Mouse (Mus musculus): ENCODE data around the gene Pole2. TPM values are rescaled to one million over a fixed set of nuclear protein-coding genes. Genes with fewer than 3 reads are reported as not detected.

Gene Pole2
- polyA plus RNA-seq, 1 experiment, result 2.9 TPM

DNA sequence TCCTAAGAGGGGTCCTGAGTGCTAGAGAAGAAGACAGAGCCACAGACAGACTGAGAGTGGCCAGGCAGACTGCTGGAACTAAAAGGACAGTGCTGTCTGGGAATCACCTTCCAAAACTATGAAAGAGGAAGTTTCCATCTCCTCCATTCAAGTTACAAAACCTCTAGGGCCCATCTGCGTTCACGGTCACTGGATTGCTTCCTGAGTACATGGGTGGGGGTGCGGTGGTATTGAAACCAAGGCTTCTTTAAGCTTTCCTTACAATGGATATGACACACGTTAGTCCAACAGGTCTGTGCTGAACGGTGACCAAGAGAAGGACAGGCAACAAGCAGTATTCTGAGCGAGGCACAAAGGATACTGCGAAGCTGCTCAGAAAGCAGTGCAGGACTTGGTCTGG is 13.6 kb downstream of the Pole2 start:
- no peaks in the 10 kb centered on the region for H3K9me3 ChIP-seq (ENCODE audit: control insufficient read depth, low read length)
- H3K4me1 ChIP-seq (ENCODE audit: control insufficient read depth), result no peaks in the 10 kb centered on the region
- no peak for TF ChIP-seq GATA1 (IDR thresholded peaks at IDR 0.05; ENCODE audit: low read length)
- no peak for TF ChIP-seq TAL1 (IDR thresholded peaks at IDR 0.05; ENCODE audit: low read length)
- H3K27me3 ChIP-seq (ENCODE audit: control insufficient read depth), result no peaks in the 10 kb centered on the region
- peaks cover 97% of the 10 kb centered on the region for H3K36me3 ChIP-seq (ENCODE audit: control insufficient read depth)
- no peak overlapping the region for H3K4me3 ChIP-seq (replicated peaks)

DNA sequence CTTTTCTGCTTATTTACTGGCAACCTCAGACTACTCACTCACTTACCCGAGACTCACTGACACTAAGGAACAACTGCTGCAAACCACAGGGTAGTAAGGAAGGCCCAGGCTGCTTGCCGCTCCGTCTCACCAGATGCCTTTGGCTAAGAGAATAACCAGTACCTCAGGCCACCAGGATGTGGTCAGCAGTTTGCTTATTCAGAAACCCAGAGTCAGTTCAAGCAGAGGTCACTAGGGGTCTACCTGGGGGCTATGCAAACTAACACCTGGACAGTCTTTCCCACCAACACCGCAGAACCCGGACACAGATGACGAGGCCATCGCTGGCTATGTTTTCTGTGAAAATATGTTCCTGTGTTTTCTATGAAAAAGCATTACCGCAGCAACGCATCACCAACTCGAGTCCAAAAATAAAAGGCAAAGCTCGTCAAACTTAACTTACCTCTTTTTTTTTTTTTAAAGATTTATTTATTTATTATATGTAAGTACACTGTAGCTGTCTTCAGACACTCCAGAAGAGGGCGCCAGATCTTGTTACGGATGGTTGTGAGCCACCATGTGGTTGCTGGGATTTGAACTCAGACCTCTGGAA is 14.7 kb downstream of the Pole2 start:
- H3K9me3 ChIP-seq (ENCODE audit: control insufficient read depth, low read length), result no peaks in the 10 kb centered on the region
- H3K4me3 ChIP-seq (replicated peaks), result no peak overlapping the region
- no peaks in the 10 kb centered on the region for H3K4me1 ChIP-seq (ENCODE audit: control insufficient read depth)
- no peaks in the 10 kb centered on the region for H3K27me3 ChIP-seq (ENCODE audit: control insufficient read depth)
- peaks cover 95% of the 10 kb centered on the region for H3K36me3 ChIP-seq (ENCODE audit: control insufficient read depth)
- TF ChIP-seq GATA1 (IDR thresholded peaks at IDR 0.05; ENCODE audit: low read length) (no peak), TAL1 (IDR thresholded peaks at IDR 0.05; ENCODE audit: low read length) (no peak)

- TF ChIP-seq TAL1 (IDR thresholded peaks at IDR 0.05; ENCODE audit: low read length) (no peak), GATA1 (IDR thresholded peaks at IDR 0.05; ENCODE audit: low read length) (no peak)
- Histone ChIP-seq H3K9me3 (ENCODE audit: control insufficient read depth, low read length) (no peaks in the 10 kb centered on the region), H3K27me3 (ENCODE audit: control insufficient read depth) (no peaks in the 10 kb centered on the region), H3K4me1 (ENCODE audit: control insufficient read depth) (no peaks in the 10 kb centered on the region), H3K4me3 (replicated peaks) (no peak overlapping the region), H3K36me3 (ENCODE audit: control insufficient read depth) (peaks cover 96% of the 10 kb centered on the region)
These were observed 16.9 kb downstream of the Pole2 start for GRCm38 (mm10) chr12:69211057-69211456.

- Histone ChIP-seq H3K4me3 (replicated peaks) (no peak overlapping the region), H3K27me3 (ENCODE audit: control insufficient read depth) (no peaks in the 10 kb centered on the region), H3K36me3 (ENCODE audit: control insufficient read depth) (peaks cover 96% of the 10 kb centered on the region), H3K4me1 (ENCODE audit: control insufficient read depth) (no peaks in the 10 kb centered on the region), H3K9me3 (ENCODE audit: control insufficient read depth, low read length) (no peaks in the 10 kb centered on the region)
- no peak for TF ChIP-seq TAL1 (IDR thresholded peaks at IDR 0.05; ENCODE audit: low read length)
- TF ChIP-seq GATA1 (IDR thresholded peaks at IDR 0.05; ENCODE audit: low read length), result no peak
These were observed 17.7 kb downstream of the Pole2 start for GRCm38 (mm10) chr12:69210056-69210979.

DNA sequence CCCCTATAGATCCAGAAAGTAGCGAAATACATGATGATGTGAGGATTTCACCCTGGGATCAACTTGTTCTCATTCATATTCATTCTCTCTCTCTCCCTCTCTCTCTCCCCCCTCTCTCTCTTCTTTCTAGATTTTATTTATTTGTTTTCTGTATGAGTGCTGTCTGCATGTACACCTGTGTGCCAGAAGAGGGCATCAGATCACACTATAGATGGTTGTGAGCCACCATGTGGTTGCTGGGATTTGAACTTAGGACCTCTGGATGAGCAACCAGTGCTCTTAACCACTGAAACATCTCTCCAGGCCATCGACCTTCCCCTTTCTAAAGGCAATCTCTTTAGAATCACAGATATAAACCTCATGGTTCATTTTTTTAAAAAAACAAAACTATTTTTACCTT is 19.5 kb downstream of the Pole2 start:
- TF ChIP-seq TAL1 (IDR thresholded peaks at IDR 0.05; ENCODE audit: low read length) (no peak), GATA1 (IDR thresholded peaks at IDR 0.05; ENCODE audit: low read length) (no peak)
- Histone ChIP-seq H3K4me3 (replicated peaks) (no peak overlapping the region), H3K9me3 (ENCODE audit: control insufficient read depth, low read length) (no peaks in the 10 kb centered on the region), H3K36me3 (ENCODE audit: control insufficient read depth) (peaks cover 89% of the 10 kb centered on the region), H3K27me3 (ENCODE audit: control insufficient read depth) (no peaks in the 10 kb centered on the region), H3K4me1 (ENCODE audit: control insufficient read depth) (no peaks in the 10 kb centered on the region)

- peaks cover 90% of the 10 kb centered on the region for H3K36me3 ChIP-seq (ENCODE audit: control insufficient read depth)
These were observed 20.1 kb downstream of the Pole2 start for GRCm38 (mm10) chr12:69207926-69208325.

GRCm38 (mm10) chr12:69207396-69207795 is 20.6 kb downstream of the Pole2 start:
- H3K36me3 ChIP-seq (ENCODE audit: control insufficient read depth), result peaks cover 91% of the 10 kb centered on the region
- no peak overlapping the region for H3K4me3 ChIP-seq (replicated peaks)
- H3K4me1 ChIP-seq (ENCODE audit: control insufficient read depth), result no peaks in the 10 kb centered on the region
- H3K27me3 ChIP-seq (ENCODE audit: control insufficient read depth), result no peaks in the 10 kb centered on the region
- no peaks in the 10 kb centered on the region for H3K9me3 ChIP-seq (ENCODE audit: control insufficient read depth, low read length)
- TF ChIP-seq GATA1 (IDR thresholded peaks at IDR 0.05; ENCODE audit: low read length) (no peak), TAL1 (IDR thresholded peaks at IDR 0.05; ENCODE audit: low read length) (no peak)

More at GRCm38 (mm10) chr12:69207926-69208325, 20.1 kb downstream of the Pole2 start:
- H3K4me3 ChIP-seq (replicated peaks), result no peak overlapping the region
- TF ChIP-seq GATA1 (IDR thresholded peaks at IDR 0.05; ENCODE audit: low read length) (no peak), TAL1 (IDR thresholded peaks at IDR 0.05; ENCODE audit: low read length) (no peak)
- no peaks in the 10 kb centered on the region for H3K27me3 ChIP-seq (ENCODE audit: control insufficient read depth)
- no peaks in the 10 kb centered on the region for H3K9me3 ChIP-seq (ENCODE audit: control insufficient read depth, low read length)
- H3K4me1 ChIP-seq (ENCODE audit: control insufficient read depth), result no peaks in the 10 kb centered on the region

- Histone ChIP-seq H3K9me3 (ENCODE audit: control insufficient read depth, low read length) (no peaks in the 10 kb centered on the region), H3K4me1 (ENCODE audit: control insufficient read depth) (peaks cover 5% of the 10 kb centered on the region), H3K4me3 (replicated peaks) (no peak within 1 kb of the TSS), H3K36me3 (ENCODE audit: control insufficient read depth) (peaks cover 89% of the 10 kb centered on the region), H3K27me3 (ENCODE audit: control insufficient read depth) (no peaks in the 10 kb centered on the region)
- no peak for TF ChIP-seq GATA1 (IDR thresholded peaks at IDR 0.05; ENCODE audit: low read length)
- TF ChIP-seq TAL1 (IDR thresholded peaks at IDR 0.05; ENCODE audit: low read length), result no peak
These were observed 23.8 kb downstream of the Pole2 start, which contains the start of gene Gm49384 for GRCm38 (mm10) chr12:69204052-69204833. Gm49384 (minus strand) TSS chr12:69204267.

DNA sequence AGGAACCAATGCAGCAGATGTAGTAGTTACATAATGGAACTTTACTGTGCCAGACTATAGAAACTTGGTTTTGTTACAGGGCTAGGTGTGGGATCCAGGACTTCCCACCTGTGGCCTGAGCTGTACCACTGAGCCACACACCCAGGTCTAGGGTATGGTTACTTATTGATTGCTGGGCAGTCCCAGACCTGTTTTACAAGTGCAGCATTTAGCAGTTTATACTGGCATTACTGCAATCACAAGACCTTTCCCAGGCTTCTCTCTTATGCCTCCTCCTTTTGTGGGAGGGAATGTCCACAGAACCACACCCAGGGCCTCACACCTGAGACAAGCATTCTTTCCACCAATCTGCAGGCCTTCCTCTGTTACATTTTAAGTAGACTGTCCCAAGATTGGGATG is 29.0 kb downstream of the Pole2 start:
- no peak for TF ChIP-seq TAL1 (IDR thresholded peaks at IDR 0.05; ENCODE audit: low read length)
- TF ChIP-seq GATA1 (IDR thresholded peaks at IDR 0.05; ENCODE audit: low read length), result no peak
- Histone ChIP-seq H3K4me3 (replicated peaks) (peak overlapping the region; percentile 70), H3K27me3 (ENCODE audit: control insufficient read depth) (no peaks in the 10 kb centered on the region), H3K4me1 (ENCODE audit: control insufficient read depth) (peaks cover 33% of the 10 kb centered on the region), H3K36me3 (ENCODE audit: control insufficient read depth) (peaks cover 53% of the 10 kb centered on the region), H3K9me3 (ENCODE audit: control insufficient read depth, low read length) (no peaks in the 10 kb centered on the region)

All from erythroblast, embryonic 14.5 days (primary cell).